Mouse (Mus musculus) spleen, postnatal 4 days (tissue): Measurements from ENCODE around the gene Terf2ip.

Experiments
- DNase-seq, 2 experiments: peaks; one replicate each; pipeline ENCODE4 v3.0.0; 2022; ENCODE audit warnings: low spot score in 2 of 2

The Terf2ip gene

GRCm38 (mm10) chr8:112010997-112011815 lies at the start of gene Terf2ip, which contains the start of gene Kars:
Terf2ip (plus strand) TSS chr8:112011398.
Kars (minus strand) TSS chr8:112011323.
- DNase-seq, result peak; percentile 93 to 97

DNA sequence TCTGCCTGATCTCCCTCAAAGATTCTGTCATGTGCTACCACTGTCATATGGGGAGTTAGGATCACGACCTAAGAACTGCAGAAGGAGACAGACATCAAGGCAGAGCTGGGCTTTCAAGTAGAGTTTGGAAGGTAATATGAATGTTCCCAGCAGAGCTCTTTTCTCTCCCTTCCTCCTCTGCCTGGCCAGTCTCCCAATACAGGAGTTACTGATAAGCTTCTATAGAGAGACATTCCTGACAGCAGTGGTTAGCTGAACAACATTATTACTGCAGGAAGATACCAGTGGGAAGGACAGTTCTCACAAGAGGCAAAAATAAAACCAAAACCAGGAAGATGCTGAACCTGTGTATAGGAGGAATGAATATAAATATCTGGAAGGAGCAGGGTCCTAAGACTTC lies 48.6 kb upstream of the Terf2ip start:
- DNase-seq, result no peak

GRCm38 (mm10) chr8:111963091-111963490 lies 48.1 kb upstream of the Terf2ip start:
- DNase-seq, result no peak

DNA sequence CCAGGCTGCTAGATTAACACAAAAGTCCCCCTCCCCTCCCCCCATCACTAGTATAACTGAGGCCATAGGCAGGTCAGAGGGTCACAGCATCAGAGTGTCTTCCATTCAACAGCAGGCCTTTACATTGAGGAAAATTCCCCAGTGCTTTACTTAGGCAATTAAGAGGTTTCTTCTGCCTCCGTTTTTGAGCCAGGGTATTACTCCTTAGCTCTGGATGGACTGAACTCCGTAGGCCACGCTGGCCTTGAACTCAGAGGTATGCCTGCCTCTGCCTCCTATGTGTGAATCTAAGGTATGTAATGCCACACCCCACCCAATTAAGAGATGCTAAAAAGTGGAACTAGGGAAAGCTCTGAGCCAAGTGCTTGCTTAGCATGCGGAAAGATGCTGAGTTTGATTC lies 47.7 kb upstream of the Terf2ip start:
- DNase-seq, result no peak

GRCm38 (mm10) chr8:111964351-111964750 lies 46.8 kb upstream of the Terf2ip start:
- no peak for DNase-seq

- DNase-seq, result no peak
Measured at GRCm38 (mm10) chr8:111964849-111965561, 46.2 kb upstream of the Terf2ip start.

- DNase-seq, result no peak
Measured at GRCm38 (mm10) chr8:111967246-111967870, 43.8 kb upstream of the Terf2ip start.

GRCm38 (mm10) chr8:111968541-111968940 lies 42.7 kb upstream of the Terf2ip start:
- no peak for DNase-seq

GRCm38 (mm10) chr8:111968991-111969390 lies 42.2 kb upstream of the Terf2ip start:
- DNase-seq, result no peak

DNA sequence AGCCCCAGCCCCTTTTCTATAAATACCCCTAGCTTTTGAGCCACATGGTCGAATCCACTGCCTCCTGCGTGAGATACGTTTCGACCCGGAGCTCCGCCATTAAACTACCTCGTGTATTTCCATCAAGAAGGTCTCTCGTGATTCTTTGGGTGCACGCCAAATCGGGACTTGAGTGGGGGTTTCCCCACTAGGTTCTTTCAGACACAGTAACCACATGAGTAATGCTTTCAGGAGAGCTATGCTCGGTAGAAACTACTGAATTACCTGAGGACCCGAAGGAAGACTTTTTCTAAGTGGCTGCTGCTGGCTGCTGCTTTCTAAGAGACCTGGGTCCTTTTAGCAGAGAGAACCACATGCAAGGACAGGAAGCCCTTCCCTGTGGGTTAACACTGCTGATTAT lies 37.1 kb upstream of the Terf2ip start:
- no peak for DNase-seq

DNA sequence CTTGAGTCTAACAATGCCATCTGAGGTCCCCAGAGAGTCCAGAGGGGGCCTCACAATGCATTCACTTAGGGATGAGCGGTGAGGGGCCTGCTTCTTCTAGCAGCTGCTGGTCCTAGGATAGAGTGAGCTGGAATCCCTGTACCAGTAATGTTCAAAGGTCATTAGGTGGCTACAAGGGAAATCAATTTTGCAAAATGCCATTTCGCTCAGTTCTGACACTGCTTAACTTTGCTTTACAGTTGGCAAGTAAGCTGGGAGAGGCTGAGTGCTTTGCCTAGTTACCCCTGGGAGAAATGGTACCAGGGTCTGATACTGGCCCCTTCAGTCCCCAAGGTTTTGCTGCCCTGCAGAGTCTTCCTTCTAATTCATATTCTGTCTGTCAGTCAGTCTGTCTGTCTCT lies 35.5 kb upstream of the Terf2ip start:
- DNase-seq, result no peak

- no peak for DNase-seq
Measured at GRCm38 (mm10) chr8:111976326-111976725, 34.9 kb upstream of the Terf2ip start.

- no peak for DNase-seq
Measured at GRCm38 (mm10) chr8:111978147-111978546, 33.1 kb upstream of the Terf2ip start.

- no peak for DNase-seq
Measured at GRCm38 (mm10) chr8:111982116-111982515, 29.1 kb upstream of the Terf2ip start.

DNA sequence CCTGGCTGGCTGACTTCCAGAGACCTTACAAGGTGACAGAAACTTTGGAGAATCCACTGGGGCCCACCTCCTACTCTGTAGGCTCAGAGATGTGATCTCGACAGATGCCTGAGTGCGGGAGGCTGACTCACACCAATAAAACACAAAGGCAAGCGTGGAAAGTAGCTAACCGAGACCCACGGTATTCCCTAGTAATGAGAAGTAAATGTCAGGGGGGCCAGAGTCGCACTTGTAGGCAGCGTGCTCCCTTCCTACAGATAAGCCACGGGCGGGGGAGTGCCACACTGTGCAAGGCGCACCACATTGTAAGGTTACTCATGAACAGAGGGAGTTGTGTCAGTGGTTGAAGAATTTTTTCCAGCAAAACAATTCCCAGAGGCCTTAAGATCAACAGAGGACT lies 26.7 kb upstream of the Terf2ip start:
- DNase-seq, result no peak

DNA sequence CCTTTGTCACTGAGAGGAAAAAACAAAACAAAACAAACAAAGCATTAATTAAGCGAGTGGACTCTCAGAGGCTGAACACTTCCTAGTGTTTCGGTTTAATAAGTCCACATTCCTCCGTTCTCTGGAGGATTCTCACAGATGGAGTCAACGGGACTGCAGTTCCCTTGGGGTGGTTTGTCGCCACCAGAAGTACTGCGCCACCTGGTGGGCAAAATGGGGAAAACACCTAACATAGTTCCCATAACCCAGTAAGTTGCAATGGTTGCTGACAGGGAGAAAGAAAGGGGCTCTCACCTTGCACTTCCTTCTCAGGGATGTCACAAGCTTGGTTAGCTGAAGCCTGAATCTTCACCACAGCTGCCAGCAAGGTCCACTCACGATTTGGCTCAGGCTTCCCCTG lies 21.3 kb upstream of the Terf2ip start:
- peak; percentile 80 to 93 for DNase-seq

DNA sequence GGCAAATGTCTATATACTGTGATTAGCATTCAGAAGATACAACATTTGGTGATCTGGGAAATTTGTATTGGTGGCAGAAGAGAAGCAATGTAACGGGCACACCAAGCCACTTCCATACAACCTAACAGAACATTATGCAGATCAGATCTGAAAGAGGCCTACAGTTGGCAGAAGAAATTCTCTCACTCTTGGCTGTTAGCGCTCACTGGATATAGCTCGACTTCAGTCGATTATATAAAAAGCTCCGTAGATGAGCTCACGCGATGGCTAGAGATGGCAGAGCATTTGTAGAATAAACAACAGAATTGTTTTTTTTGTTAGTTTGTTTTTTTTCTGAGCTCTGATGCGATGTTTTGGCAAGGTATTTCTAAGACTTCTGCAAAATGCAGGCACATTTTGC lies 19.9 kb upstream of the Terf2ip start:
- no peak for DNase-seq

DNA sequence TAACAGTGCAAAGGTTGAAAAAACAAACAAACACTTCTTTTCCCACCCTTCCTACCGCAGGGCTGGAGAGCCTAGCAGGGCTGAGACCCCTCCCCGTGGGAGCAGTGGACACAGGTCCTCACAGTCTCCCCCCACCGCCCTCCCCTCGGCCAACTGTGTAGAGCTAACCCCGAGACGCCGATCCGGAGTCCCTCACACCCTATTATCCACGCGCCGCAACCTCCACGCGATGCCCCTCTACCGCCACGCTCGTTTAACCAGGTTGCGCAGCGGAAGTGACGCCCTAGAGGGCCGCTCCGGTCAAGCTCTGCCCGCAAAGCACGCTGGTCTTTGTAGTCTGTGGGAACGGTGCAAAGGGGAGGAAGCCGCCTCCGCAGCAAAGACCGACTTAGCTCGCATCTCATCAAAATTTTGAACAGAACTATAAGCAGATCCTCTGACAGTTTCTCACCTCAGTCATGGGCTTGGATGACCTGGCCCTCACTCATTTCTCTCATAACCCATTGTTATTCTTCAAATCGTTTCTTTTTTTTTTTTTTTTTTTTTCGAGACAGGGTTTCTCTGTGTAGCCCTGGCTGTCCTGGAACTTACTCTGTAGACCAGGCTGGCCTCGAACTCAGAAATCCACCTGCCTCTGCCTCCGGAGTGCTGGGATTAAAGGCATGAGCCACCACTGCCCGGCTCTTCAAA lies 19.0 kb upstream of the Terf2ip start, which contains the start of gene Adat1:
TSS of gene Adat1 (minus strand) at position 290 of the 690 bp plus-strand sequence.
- DNase-seq, result peak; percentile 80 to 89

GRCm38 (mm10) chr8:111992703-111993039 lies 18.5 kb upstream of the Terf2ip start:
- DNase-seq, result no peak

GRCm38 (mm10) chr8:112004754-112005153 lies 6.4 kb upstream of the Terf2ip start:
- no peak for DNase-seq

DNA sequence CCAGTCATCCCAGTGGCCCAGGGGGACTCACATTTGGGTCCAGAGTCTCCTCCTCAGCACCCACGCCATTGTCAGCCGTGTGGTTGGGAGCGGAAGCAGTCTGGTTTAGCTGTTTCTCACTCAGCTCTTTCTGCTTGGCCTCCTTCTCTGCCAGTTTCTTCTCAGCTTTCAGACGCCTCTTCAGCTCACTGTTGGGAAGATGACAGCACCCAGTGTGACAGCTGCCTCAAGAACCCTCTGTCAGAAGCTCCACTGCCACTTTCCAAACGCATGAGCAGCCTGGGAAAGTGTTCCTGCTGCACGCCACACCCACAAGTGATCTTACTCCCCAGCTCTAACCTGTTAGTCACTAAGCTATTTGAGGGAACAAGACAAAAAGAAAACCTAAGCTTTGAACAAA lies 5.6 kb upstream of the Terf2ip start:
- DNase-seq, result no peak

DNA sequence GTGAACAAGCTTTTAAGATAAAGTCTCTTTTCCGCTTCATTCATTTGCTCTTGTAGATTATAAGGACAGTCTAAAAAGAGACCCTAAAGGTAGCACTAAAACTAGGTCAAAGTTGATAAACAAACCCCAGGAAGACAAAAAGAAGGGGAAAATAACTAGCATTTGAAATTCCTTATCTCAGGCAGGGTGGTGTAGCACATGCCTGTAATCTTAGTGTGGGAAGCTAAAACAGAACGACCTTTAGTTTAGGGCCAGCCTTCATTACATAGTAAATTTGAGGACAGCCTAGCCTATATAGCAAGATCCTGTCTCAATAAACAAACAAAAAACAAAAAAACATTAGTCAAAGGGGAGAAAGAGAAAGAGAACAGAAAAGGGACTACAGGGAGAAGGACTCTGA lies 3.5 kb upstream of the Terf2ip start:
- DNase-seq, result no peak
